Mouse (Mus musculus) adrenal gland, adult (tissue): Measurements from ENCODE around the gene Naa80.
A peak's percentile ranks its signal among the peaks of the same experiment; 100 is the strongest.

Experiments used
- DNase-seq, 2 experiments: peaks; one replicate each; pipeline ENCODE4 v3.0.0; 2022 to 2023; ENCODE audit warnings: low spot score in 1 of 2; ENCODE audit not compliant: inconsistent age in 2 of 2

Naa80 gene

GRCm38 (mm10) chr9:107578587-107578986 lies at the start of gene Naa80:
Gene Naa80, plus strand, starts transcription at chr9:107578887.
- no peak for DNase-seq

GRCm38 (mm10) chr9:107533791-107534407 lies 44.8 kb upstream of the Naa80 start, which contains the start of gene Tmem115:
Gene Tmem115, plus strand, starts transcription at chr9:107533945.
- DNase-seq, result peak; percentile 96 to 97

GRCm38 (mm10) chr9:107534408-107535202 lies 44.1 kb upstream of the Naa80 start:
- peak; percentile 56 to 73 for DNase-seq

GRCm38 (mm10) chr9:107538231-107538630 lies 40.5 kb upstream of the Naa80 start:
- DNase-seq, result no peak

- no peak for DNase-seq
Measured at GRCm38 (mm10) chr9:107538711-107539110, 40.0 kb upstream of the Naa80 start.

- peak in 1 of 2 experiments; percentile 51 for DNase-seq
Measured at GRCm38 (mm10) chr9:107539940-107540339, 38.7 kb upstream of the Naa80 start.

- DNase-seq, result no peak
Measured at GRCm38 (mm10) chr9:107540420-107540819, 38.3 kb upstream of the Naa80 start.

GRCm38 (mm10) chr9:107541005-107541404 lies 37.7 kb upstream of the Naa80 start:
- no peak for DNase-seq

- peak; percentile 97 to 99 for DNase-seq
Measured at GRCm38 (mm10) chr9:107541474-107542351, 37.0 kb upstream of the Naa80 start, which contains the start of the genes Cyb561d2 and Nprl2. Gene Cyb561d2, minus strand, starts transcription at chr9:107542193. Gene Nprl2, plus strand, starts transcription at chr9:107542226.

- DNase-seq, result no peak
Measured at GRCm38 (mm10) chr9:107542352-107542686, 36.4 kb upstream of the Naa80 start.

GRCm38 (mm10) chr9:107542721-107543120 lies 36.0 kb upstream of the Naa80 start:
- DNase-seq, result peak in 1 of 2 experiments; percentile 52

GRCm38 (mm10) chr9:107543299-107543698 lies 35.4 kb upstream of the Naa80 start:
- DNase-seq, result peak in 1 of 2 experiments; percentile 43

GRCm38 (mm10) chr9:107544196-107544700 lies 34.4 kb upstream of the Naa80 start:
- peak in 1 of 2 experiments; percentile 46 for DNase-seq

- peak in 1 of 2 experiments; percentile 56 for DNase-seq
Measured at GRCm38 (mm10) chr9:107544729-107545128, 34.0 kb upstream of the Naa80 start.

GRCm38 (mm10) chr9:107545199-107545598 lies 33.5 kb upstream of the Naa80 start:
- DNase-seq, result no peak

GRCm38 (mm10) chr9:107545602-107546001 lies 33.1 kb upstream of the Naa80 start:
- peak; percentile 73 to 91 for DNase-seq

- peak; percentile 94 to 97 for DNase-seq
Measured at GRCm38 (mm10) chr9:107547026-107547425, 31.7 kb upstream of the Naa80 start, which contains the start of gene Zmynd10. Gene Zmynd10, plus strand, starts transcription at chr9:107547298.

- no peak for DNase-seq
Measured at GRCm38 (mm10) chr9:107547957-107548356, 30.7 kb upstream of the Naa80 start.

GRCm38 (mm10) chr9:107548820-107549219 lies 29.9 kb upstream of the Naa80 start:
- no peak for DNase-seq

GRCm38 (mm10) chr9:107549297-107550074 lies 29.2 kb upstream of the Naa80 start:
- peak in 1 of 2 experiments; percentile 27 for DNase-seq
